Mouse (Mus musculus) heart, postnatal 0 days (tissue): Measurements from ENCODE around the gene Hivep2.

Source experiments
- CTCF ChIP-seq: IDR thresholded peaks from 2 replicates; pipeline ENCODE4 v1.5.1; 2016; ENCODE audit warnings: antibody characterized with exemption, control low read depth, low read depth
- EP300 ChIP-seq: IDR thresholded peaks from 2 replicates; pipeline ENCODE4 v1.6.1; 2016; ENCODE audit warnings: antibody characterized with exemption, low read depth

DNA sequence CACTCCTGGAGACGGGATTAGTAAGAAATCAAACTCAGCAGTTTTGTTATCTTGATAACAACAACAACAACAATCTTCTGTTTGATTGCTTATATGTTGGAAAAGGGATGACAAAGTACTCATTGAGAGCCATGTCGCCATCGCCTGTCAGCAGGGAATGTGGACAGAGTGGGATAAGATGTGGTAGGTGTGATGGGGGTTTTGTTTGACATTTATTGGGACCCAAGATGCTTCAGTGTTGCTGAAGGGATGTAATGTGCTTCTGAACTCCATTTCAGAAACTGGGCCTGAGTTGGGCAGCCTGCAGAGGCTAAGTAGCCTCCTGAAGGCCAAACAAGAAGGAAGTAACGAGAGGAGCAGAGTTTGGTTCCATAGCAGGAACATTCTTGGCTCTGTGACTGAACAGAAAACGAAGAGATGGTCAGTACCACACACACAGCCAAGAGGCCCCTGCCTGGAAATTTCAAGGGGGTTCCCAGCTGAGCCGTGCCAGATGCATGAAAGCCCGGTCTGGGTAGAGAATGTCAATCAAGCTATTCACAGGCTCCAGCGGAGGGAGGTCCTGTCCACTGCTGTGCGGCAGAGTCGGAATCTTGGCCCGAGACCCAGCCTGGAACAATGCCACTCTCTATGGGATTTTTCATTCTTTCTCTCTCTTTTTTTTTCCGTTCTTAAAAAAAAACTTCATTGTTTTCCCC lies 49.1 kb upstream of the Hivep2 start:
- no peak for TF ChIP-seq CTCF
- TF ChIP-seq EP300: no peak
